Mouse (Mus musculus): ENCODE data around the gene Tmem143.

DNA sequence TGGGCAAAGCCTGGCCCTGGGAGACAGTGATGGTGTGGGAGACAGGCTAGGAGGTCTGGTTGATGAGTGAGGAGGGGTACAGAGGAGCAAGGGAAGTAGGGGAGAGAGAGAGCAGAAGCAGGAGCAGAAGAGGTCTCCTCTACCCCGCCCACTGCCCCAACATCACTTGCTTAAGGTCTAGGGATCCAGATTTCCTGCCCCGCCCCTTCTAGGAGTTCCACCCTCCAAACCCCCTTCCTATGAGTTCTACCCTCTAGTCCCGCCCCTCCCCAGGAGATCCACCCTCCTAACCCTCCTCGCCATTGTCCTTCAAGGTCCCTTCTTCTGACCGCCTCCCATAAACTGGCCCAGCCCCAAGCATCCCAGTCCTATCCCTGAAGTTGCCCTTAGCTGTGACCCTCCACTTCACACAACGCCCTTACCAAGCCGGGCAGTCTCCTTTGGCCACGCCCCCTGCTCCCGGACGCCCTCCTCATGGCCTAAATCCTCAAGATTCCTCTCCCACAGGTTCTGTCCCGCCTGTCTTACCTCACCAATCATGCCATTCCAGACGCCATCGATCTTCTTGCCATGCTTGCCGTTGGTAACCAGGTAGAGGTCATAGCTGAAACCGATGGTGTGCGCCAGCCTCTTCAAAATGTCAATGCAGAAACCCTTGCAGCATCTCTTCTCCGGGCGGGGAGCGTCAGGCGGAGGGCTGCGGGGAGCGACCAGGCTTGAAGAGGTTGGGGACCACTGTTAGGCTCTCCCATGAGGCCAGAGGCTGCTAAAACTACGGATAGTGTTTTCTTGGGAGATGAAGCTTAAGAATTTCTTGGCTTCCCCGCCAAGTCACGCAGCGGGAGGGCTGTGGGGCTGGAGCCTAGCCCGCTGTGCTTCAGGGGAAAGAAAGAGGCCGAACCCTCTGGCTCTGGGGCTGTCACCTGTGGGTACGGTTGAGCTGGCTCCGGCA, 39.5 kb upstream of the Tmem143 start:
- TF ChIP-seq TAL1 (IDR thresholded peaks at IDR 0.05; ENCODE audit: low read length) = no peak
- no peak for TF ChIP-seq GATA1 (IDR thresholded peaks at IDR 0.05; ENCODE audit: low read length)

Data from erythroblast, embryonic 14.5 days (primary cell).